Mouse (Mus musculus): ENCODE results near the gene Lgr4.

DNA sequence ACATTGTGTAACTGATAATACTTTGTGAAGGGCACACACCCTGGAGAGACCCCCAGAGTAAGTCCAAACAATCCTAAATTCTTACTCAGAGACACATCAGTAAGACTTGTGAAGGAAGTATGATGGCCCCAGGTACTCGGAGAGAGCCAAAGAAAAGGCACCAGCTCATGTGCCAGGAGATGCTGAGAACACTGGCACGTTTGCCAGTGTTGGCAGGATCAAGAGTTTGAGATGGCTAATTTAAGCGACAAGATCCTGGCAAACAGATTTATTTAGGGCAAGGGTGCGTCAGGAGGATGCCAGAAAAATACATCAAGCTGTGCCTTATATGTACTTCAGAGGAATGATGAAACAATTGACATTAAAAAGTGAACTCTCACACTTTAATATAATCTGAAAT lies 32.9 kb upstream of the Lgr4 start:
- no peak for TF ChIP-seq POLR2AphosphoS2 (IDR thresholded peaks at IDR 0.05; ENCODE audit: insufficient read length, low read depth)
- TF ChIP-seq TCF12 (IDR thresholded peaks at IDR 0.05; ENCODE audit: insufficient read depth, poor library complexity, severe bottlenecking), result no peak
- no peak for TF ChIP-seq POLR2A (IDR thresholded peaks at IDR 0.05; ENCODE audit: insufficient read length, low read depth)
- no peak for TF ChIP-seq SRF (IDR thresholded peaks at IDR 0.05; ENCODE audit: control insufficient read depth, insufficient read length, low read depth)
- no peak for TF ChIP-seq MAX (IDR thresholded peaks at IDR 0.05; ENCODE audit: low read depth)
- no peak for TF ChIP-seq USF1 (IDR thresholded peaks at IDR 0.05; ENCODE audit: low read depth)
- no peak for TF ChIP-seq MYOG (IDR thresholded peaks at IDR 0.05; ENCODE audit: control insufficient read depth in 1 of 3, insufficient read depth in 1 of 3, insufficient read length in 2 of 3, low read depth in 2 of 3)
